Mouse (Mus musculus): ENCODE results near the gene Pank3. TPM values are rescaled to one million over a fixed set of nuclear protein-coding genes. Genes with fewer than 3 reads are reported as not detected.
"Not testable (repeated sequence)": the region's sequence is repeated elsewhere in the genome, so short reads cannot be mapped to it uniquely, and the experiment has no call there.

The Pank3 gene
- total RNA-seq, 1 experiment from 2014 or later, result 75.7 TPM

DNA sequence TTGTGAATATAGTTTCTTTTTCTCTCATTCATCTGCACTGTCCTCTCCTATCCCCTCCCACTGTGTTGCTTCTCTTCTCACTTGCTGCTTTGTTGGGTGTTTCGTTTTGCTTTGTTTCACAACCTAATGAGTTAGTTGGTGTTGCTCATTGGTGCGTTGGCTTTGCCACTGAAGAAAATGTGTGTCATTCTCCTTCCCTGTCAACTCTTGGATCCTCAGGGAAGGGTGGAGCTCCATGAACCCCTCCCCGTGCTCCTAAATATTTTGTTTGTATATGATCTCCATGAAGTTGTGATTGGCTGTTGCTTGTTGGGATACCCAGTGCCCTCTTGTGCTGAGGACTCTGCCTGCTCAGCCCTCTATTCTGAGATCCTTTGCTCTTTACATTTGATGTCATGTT lies 11.1 kb downstream of the Pank3 start:
- DNase-seq, result no peak

DNA sequence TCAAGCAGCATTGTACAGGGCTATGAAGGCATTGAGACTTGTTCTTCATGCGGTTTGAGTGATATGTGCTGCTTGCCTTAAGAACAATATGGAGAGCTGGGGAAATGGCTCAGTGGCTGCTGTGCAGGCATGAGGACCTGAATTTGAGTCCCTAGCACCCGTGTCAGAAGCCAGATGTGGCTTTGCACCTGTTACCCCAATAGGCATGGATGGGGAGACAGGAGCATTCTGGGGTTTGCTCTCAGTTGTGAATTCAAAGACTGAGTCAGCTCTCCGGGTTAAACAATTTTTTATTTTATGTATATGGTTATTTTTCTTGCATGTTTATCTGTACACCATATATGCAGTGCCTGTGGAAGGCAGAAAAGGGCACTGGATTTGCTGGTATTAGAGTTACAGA lies 13.2 kb downstream of the Pank3 start:
- no peak for DNase-seq

DNA sequence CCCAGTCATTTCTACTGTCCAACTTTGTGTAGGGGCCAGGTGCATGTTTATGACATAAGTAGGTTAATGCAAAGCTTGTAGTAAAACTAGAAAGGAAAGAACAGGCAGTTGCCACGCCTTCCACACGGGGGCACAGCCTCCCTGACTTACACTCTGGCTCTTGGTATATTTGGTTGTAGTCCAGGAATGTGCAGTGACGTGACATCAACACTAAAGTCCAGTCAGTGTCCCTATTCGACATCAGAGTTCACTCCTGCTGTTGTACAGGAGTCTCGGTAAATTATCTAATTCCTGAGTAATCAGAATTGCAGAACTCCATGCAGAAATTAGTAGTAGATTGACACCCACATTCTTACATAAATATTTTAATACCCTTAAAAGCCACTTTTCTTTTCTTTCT lies 13.8 kb downstream of the Pank3 start:
- DNase-seq, result no peak

DNA sequence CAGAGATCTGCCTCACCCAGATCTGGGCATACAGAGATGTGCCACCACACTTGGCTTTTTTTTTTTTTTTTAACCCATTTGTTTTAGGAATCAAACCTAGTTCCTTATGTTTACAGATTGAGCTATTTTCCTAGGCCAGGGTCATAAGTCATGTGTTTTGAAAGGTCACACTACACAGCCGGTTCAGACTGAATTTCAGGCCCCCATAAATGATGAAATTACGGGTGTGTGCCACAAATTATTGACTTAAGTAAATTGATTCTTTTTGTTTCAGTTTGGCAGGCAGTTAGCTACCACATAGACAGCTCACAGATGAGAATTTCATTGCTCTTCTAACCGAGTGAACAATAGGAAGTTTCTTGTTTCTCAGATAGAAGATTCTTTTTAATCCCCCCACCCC lies 14.7 kb downstream of the Pank3 start:
- DNase-seq, result no peak

DNA sequence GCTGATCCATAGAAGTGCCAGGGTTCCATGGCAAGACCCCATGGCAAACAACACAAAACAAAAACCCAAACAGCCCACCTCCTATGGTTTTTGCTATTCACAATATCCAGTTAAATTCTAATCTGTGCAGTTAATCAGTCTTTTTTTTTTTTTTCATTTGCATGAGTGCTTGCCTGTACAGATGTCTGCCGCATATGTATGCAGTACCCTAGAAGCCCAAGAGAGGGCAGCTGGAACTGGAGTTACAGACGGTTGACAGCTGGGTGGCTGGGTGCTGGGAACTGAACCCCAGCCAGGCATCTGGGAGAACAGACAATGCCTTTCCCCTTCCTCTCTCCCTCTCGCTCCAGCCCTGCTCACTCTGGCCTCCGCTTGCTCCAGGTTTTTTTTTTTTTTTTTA lies 15.3 kb downstream of the Pank3 start:
- DNase-seq, result no peak

DNA sequence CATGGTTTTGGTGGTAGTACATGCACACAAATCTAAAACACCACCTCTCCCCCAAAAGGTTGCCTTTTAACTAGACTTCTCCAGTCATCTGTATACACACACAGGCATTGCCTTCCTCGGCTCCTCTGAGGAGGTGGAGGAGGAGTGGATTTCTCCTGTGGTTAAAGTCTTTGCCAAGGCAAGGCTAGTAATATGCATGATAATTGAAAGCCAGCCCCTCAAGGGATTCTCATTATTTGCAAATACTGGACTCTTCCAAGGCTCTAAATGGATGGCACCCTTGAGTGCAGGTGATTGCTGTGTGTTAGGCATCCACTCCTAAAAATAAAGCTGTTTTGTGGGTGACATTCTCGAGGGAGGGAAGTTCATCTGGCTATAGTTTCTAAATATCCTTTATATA lies 19.2 kb downstream of the Pank3 start:
- no peak for DNase-seq

DNA sequence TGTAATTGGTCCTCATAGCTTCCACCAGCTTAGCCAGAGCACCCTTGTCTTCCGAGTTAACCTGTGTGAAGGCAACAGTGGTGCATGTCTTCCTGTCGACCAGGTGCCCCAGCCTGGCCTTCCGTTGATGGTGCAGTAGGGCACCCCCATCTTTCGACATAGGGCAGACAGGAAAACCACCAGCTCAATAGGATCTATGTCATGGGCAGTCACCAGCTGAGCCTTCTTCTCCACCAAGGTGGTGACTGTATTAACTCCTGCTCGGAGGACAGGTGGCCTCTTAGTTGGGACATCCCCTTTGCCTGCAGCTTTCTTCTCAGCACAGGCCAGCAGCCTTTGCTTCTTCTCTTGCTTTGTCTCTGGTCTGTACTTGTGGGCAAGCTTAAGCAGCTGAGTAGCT lies 23.5 kb downstream of the Pank3 start:
- DNase-seq, result not testable (repeated sequence)

DNA sequence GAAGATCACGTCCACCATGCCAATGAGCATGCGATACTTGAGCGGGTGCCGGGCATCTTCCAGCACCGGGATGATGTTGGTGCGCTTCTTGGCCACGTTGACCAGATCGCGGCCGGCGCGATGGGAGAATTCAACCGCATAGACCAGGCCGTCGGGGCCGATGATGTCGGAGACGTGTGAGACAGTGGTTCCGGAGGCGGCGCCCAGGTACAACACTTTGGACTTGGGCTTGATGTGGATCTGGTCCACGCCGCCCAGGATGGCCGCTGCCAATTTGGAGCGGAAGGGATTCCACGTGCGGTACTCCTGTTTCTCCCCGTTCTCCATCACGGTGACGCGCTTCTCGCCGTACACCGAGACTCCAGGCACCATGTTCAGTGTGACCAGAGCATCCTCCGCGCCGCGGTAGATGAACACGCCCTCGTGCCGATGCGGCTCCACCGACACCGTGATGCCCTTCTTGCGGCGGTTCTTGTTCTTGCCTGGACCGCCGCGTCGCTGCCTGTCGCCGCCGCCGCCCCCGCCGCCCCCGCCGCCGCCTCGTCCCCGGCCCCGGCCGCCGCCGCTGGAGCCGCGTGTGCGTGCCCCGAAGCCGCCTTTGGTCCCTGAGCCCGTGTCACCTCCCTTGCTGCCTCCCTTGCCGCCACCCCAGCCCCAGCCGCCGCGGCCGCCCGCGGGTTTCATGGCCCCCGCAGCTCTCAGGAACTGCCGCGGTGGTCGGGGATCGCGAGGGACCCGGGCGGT lies 28.6 kb downstream of the Pank3 start:
- DNase-seq, result no peak

DNA sequence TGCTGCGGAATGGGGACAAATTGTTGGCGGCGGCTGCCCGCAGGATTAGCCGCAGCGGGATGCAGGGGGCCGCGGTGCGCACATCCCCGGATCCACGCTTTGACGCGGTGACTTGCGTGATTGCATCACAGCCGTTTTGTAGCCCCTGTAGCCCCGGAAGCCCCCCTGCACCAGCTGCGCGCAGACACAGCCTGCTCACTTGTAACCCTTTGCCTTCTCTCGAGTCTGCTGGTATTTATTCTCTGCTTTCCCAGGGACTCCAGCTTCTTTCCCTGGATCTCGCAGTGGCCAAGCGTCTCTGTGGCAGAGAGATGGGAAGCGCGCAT lies 29.2 kb downstream of the Pank3 start:
- no peak for DNase-seq

DNA sequence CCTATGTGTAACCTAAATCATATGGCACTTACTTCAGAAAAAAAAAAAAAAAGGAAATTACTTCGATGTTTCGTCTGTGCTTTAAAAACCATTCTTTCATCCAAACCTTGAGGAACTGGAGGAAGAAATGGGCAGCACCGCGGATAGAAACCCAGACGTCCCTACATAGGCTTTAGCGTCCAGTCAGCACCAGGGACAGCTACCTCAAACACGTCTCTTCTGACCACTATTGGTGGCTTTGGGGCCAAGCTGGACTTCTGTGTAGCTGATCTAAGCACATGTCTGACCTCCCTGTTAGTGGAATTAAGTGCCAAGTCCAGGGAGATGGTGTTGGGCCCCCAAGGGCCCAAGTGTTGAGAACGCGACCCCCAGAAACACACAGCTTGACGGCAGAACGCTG lies 29.6 kb downstream of the Pank3 start, which contains the start of gene Fbll1:
Fbll1 (minus strand) TSS at position 11 of the 400 bp plus-strand sequence.
- peak; percentile 70 for DNase-seq

DNA sequence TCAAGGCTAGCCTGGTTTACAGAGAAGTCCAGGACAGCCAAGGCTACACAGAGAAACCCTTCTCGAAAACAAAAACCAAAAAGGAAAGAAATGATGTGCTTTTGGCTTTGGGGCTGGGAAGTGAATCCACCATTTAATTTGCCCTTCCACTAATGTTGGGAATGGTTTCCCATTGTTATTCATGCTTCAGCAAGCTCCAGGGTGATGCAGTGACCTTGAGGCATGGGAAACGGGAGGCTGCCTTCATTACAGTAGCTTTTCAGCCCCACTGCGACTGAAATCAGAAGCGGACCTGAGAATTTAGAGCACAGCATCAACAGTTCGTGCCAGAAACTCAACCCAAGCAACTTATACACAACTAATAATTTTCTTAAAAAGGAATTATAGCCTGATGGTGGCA lies 32.0 kb downstream of the Pank3 start:
- no peak for DNase-seq

DNA sequence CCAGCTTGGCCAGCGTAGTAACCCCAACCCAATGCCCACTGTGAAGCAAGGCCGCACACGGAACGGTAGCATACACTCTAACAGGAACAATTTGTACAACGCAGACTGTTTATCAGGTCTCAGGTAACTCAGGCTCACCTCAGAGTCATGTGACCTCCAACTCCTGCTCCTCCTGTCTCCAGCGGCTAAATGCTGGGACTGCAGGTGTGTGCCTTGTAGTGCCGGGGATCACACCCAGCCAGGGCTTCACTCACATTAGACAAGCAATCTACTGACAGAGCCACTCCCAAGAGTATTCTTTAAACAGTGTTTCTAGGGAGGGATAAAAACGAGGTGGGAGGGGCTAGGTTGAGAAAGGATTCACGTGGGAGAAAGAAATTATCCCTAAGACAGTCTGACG lies 42.2 kb downstream of the Pank3 start:
- no peak for DNase-seq

DNA sequence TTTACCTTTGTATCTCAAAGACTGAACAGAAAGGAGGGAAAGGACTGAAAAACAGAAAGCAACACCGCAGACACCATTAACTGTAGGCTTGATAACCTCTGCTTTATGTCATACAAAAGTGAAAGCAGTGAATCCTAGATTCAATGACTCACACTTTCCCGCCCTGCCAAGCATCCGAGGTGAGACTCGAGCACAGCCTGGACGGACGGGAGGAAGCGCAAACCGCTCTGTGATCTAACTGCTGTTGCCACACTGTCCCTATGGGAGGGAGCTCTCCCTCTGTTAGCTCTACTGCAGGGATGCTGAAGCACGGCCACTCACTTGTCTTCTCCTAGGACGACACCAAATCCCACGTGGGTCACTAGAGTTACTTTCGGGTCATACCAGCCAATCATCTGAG lies 47.0 kb downstream of the Pank3 start:
- no peak for DNase-seq

DNA sequence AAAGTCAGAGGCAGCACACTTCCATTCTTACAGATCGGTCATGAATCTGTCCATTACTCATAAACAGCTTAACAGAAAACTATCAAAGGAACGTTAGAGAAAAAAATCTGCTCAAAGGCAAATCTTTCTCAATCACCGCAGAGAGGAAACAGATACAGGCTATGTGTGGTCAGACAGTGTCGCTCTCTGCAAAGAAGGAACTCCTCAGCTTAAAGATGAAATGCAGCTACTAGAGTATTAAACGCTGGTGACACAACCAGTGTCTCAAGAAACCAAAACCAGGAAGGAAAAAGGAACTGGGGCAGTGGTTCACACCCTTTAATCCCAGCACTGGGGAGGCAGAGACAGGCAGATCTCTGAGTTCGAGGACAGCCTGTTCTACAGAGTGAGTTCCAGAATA lies 58.4 kb downstream of the Pank3 start:
- DNase-seq, result no peak

DNA sequence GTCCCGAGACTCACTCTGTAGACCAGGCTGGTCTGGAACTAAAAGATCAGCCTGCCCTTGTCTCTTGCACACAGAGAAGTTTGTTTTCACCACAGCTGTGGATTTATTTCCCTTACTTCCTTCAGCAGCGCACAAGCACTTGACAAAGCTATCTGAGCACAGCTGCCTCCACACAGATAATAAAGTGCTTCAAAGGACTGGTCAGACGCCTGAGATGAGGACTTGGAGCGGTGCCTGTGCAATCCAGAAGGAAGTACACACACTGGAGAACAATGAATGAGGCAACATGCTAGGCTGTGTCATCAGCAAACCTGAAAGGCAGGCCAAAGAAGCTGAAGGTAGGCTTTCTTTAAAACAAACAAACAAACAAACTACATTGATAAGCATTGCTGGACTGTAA lies 62.9 kb downstream of the Pank3 start:
- no peak for DNase-seq

DNA sequence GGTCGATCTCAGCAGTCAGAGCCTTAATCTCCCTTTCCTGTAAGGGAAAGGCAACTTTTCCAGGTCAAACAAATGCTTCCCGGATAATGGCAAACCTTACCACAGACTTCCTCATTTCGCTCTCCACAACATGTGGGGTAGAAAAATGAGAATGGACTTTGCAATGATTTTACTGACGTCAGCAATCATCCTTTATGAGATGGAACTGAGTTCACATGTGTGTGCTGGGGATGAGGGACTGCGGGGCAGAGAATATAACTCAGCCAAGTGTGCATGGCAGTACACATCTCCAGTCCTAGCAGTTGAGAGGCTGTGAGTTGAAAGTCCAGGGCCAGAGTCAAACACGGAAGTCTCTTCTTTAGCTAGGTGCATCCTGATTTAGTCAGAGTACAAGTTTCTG lies 64.0 kb downstream of the Pank3 start:
- DNase-seq, result no peak

DNA sequence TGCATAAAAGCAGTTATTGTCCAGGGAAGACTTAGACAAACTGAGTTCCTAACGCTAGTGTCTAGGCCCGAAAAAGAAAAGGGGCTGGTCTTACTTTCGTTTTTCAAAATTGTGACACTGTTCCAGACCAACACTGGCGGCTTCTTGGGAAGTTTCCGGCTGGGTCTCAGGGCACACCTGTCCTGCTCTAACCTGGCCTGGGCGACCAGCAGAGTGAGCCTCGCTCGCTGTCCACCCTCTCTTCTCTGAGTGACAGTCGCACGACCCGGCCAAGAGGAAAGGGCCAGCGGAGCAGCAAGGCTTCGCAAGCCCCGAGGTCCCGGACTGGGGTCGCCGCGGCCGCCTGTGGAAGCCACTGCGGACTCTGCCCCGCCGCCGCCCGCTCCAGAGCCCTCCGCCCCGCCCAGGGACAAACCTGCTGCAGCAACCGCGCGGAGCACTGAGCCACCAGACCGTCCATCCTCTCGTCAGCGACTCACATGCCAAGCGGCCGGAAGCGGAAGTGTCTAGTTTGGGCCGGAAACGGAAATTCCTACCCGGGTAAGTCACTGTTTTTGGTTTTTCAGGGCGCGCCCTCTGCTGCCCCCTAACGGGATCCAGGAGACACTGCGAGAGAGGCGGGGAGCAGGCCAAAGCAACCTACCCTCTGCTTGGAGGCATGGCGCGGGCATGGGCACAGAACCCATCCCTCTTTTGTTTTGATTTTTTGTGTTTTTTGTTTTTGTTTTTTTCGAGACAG lies 64.9 kb downstream of the Pank3 start, which contains the start of gene Rars:
Rars (minus strand) TSS at position 485 of the 739 bp plus-strand sequence.
- peak; percentile 93 for DNase-seq

DNA sequence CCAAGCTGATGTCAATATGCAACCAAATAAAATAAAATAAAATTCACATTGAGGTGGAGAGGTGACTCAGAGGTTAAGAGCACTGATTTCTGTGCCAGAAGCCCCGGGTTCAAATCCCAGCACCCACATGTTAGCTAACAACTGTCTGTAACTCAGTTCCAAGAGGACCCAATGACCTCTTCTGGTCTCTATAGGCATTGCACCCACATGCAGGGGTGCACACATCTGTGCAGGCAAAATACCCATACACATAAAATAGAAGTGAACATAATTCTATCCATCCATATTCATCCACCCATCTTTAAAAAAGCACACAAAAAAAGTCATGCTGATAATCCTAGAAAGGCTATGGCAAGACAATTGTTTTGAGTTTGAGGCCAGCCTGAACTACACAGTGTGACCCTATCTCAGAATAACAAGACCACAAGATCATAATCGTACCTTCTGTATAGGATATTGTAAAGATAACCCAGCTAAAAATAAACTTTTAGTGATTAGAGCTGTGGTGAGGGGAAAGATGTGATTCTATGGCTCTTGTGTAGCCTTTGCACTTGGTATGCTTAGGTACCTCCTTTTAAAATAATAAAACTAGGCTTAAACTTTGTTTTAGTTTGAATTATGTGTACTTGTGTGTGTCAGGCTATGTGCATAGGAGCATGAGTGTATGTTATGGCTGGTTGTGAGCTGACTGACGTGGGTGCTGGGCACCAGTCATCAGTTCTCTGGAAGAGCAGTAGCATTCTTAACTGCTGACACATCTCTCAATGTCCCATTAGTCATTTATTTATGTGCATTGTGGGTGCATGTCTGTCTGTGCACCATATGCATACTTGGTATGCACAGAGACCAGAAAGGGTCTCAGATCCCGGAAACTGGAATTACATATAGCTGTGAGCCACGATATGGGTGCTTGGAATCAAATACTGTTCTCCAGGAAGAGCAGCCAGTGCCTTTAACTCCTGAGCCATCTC lies 68.2 kb downstream of the Pank3 start:
- no peak for DNase-seq

DNA sequence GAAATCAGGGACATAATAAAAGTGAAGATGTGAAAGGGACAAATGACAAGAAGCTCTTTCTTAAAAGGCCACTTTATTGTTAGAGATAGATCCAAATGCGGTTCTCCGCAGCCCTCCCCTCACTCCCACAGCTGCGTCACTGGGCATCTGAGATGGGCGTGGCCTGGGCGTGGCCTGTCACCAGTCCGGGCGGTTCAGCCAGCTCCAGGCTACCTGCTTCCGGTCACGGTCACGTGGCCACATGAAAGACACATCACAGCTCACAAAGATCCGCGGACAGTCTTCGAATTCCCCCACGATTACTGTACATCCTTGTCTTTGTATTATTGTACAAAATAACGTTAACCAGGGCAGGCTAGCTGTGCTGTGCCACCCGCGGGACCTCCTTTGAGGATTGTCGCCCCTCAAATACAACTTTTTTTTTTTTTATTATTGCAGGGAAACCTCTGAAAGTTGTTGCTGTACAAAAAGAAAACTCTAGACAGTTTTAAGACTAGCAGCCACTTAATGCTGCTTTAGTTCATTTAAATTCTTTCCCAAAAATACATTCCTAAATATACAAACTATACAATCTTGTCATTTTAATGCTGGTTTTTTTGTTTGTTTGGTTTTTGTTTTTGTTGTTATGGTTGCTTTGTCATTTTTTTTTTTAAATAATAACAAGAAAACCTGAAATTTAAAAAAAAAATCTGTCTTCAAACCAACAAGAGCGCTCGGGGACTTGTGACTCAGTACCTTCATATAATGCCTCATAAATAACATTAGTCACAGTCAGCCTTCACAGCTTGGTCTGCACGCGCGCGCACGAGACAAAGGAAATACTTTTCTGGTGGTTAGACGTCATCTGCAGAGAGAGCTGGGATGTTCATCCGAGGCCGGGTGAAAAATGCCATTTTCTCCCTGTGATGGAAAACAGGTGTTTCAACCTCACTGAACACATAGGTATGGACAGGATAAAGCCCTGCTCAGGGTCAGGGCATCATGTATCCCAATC lies 69.4 kb downstream of the Pank3 start:
- DNase-seq, result peak; percentile 93

DNA sequence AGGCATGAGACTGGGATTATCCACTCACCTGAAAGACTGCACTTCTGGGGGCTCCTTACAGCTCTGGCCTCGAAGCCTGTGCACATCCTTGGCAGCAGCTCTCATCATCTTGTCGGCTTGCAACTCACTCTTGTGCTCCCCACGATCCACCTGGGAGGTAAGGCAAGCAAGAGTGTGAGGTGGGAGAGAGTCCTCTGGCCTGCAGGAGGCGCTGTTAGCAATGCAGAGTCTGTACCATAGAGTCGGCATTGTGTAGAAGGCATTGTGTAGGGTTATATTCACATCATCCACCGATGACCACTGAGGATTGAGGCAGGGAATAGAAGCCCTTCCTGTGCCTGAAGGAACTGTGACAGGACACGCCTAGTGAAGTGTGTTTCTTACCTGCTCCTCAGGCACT lies 71.0 kb downstream of the Pank3 start:
- no peak for DNase-seq

DNA sequence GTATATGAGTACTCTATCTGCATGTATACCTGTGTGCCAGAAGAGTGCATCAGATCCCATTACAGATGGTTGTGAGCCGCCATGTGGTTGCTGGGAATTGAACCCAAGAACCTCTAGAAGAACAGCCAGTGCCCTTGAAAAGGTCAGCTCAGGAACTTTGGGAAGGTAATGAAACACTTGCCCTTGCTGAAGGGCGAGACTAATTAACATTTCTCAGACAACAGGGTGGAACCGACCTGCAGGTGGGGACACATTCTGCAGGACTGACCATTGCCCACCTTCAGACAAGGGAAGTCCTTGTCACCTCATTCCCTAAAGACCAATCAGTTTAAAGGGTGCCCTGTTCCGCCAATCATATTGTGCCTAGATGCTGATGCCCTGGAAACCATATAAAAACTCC lies 71.5 kb downstream of the Pank3 start:
- DNase-seq, result not testable (repeated sequence)

Data from adrenal gland, postnatal 25 days (tissue).